Mouse (Mus musculus) forebrain, embryonic 14.5 days (tissue): ENCODE measurements at regions not wholly inside any gene's neighbourhood (a gene's known extent, or its start where the extent isn't known, plus 50 kb on each side); places are given as distances from the start of the nearest gene placed in this dataset.

ENCODE experiments used
- ATAC-seq: fragments of 200-750 bp; cut with Nextera tagmentation; 2 replicates; pipeline ENCODE4 v1.8.0; 2017; ENCODE audit warnings: mild to moderate bottlenecking, moderate library complexity
- DNase-seq: peaks from one replicate; pipeline ENCODE4 v3.0.0-alpha.2; 2015; ENCODE audit warnings: low spot score
- H3K27ac ChIP-seq: fragments of 300-500 bp; sonication (generic); 2 replicates; pipeline ENCODE4 v1.5.1; 2014; ENCODE audit warnings: low read depth, mild to moderate bottlenecking, control low read depth, low read length, moderate library complexity
- H3K27me3 ChIP-seq: fragments of 300-500 bp; sonication (generic); replicated peaks from 2 replicates; pipeline ENCODE4 v1.6.1; 2014; ENCODE audit warnings: low read length, control low read depth, mixed read lengths; ENCODE audit not compliant: control insufficient read depth, insufficient read depth
- H3K36me3 ChIP-seq: fragments of 300-500 bp; sonication (generic); 2 replicates; pipeline ENCODE4 v1.6.1; 2014; ENCODE audit warnings: low read length, control low read depth; ENCODE audit not compliant: control insufficient read depth, insufficient read depth
- H3K4me1 ChIP-seq: fragments of 300-500 bp; sonication (generic); 2 replicates; pipeline ENCODE4 v1.6.1; 2014; ENCODE audit warnings: antibody characterized with exemption, low read length, control low read depth; ENCODE audit not compliant: control insufficient read depth, insufficient read depth
- H3K4me2 ChIP-seq: fragments of 300-500 bp; sonication (generic); 2 replicates; pipeline ENCODE4 v1.6.1; 2014; ENCODE audit warnings: mild to moderate bottlenecking, control low read depth, low read length
- H3K4me3 ChIP-seq: fragments of 300-500 bp; sonication (generic); 2 replicates; pipeline ENCODE4 v1.5.1; 2014; ENCODE audit warnings: low read depth, low read length, control low read depth
- H3K9ac ChIP-seq: fragments of 300-500 bp; sonication (generic); 2 replicates; pipeline ENCODE4 v1.6.1; 2014; ENCODE audit warnings: mild to moderate bottlenecking, low read length, control low read depth, moderate library complexity
- H3K9me3 ChIP-seq: fragments of 300-500 bp; sonication (generic); replicated peaks from 2 replicates; pipeline ENCODE4 v1.6.1; 2016; ENCODE audit warnings: low read length, control low read depth, mixed read lengths; ENCODE audit not compliant: control insufficient read depth
- WGBS: fragments of 180-500 bp; shearing (Covaris S2); extraction: QIAGEN DNeasy Blood & Tissue Kit; methylation state at CpG from one replicate; pipeline ENCODE4 v1.1.7; 2014; 5-methylcytosine and 5-hydroxymethylcytosine counted together

DNA sequence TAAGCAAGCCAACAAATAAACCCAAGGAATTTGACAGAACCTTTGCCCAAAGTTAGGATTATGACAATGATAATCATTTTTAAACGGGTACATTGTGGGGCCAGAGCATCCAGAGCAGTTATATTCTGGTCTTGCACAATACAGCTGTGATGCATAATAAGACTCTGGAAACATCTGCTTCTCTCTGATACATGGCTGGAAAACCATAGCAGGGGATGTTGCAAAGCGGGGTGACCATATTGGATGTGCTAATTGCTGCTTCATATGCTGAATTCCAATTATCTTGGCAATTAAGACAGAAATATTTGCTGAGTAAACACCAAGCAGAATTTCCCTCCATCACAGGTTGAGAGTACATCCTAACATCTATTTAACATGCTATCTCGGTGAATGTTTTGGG lies 70.5 kb upstream of the Csl start:
- 80% methylated on average over 3 of the region's 3 CpGs for WGBS
- H3K4me2 ChIP-seq: no peak overlapping the region
- ATAC-seq (peak; percentile 81; the same call in 1 of the 2 replicates), DNase-seq (peak; percentile 43)
- no peak overlapping the region for H3K9ac ChIP-seq
- H3K36me3 ChIP-seq: no peaks in the 10 kb centered on the region
- H3K9me3 ChIP-seq: no peaks in the 10 kb centered on the region
- 0 out of 2 replicates have a peak, but pooled peaks cover 2% of the 10 kb centered on the region for H3K4me1 ChIP-seq
- H3K27me3 ChIP-seq: no peaks in the 10 kb centered on the region
- H3K27ac ChIP-seq: no peak overlapping the region
- no peak overlapping the region for H3K4me3 ChIP-seq

DNA sequence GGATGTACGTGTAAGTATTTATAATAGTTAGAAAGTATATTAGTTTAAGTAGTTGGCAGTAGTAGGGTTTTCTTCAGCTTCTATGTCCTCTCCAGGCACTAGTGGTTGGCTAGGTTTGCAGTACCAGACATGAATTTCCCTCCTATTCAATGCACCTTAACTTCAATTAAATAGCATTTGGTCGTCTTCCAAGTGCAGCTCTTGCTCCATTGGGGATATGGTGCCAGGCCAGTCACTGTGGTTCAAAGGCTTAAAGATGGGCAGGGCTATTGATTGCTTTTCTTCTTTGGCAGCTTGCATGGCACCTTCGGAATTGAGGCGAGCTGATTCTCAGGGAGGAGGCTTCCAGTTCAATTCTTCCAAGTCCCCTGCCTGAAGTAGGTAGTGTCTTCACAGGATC lies 68.0 kb upstream of the Csl start:
- no peak for ATAC-seq
- Histone ChIP-seq H3K4me2 (no peak overlapping the region), H3K4me3 (no peak overlapping the region), H3K9me3 (no peaks in the 10 kb centered on the region), H3K9ac (no peak overlapping the region), H3K27ac (no peak overlapping the region), H3K27me3 (no peaks in the 10 kb centered on the region), H3K36me3 (no peaks in the 10 kb centered on the region), H3K4me1 (no peaks in the 10 kb centered on the region)
- peak; percentile 13 for DNase-seq
- WGBS: 63% methylated on average over 4 of the region's 4 CpGs

GRCm38 (mm10) chr10:99825881-99826280 lies 66.4 kb upstream of the Csl start:
- Histone ChIP-seq H3K36me3 (no peaks in the 10 kb centered on the region), H3K4me2 (no peak overlapping the region), H3K9me3 (no peaks in the 10 kb centered on the region), H3K27ac (no peak overlapping the region), H3K27me3 (no peaks in the 10 kb centered on the region), H3K9ac (no peak overlapping the region), H3K4me1 (no peaks in the 10 kb centered on the region), H3K4me3 (no peak overlapping the region)
- no peak for ATAC-seq
- no peak for DNase-seq
- WGBS: 81% methylated on average over 4 of the region's 4 CpGs

GRCm38 (mm10) chr10:99812069-99812650 lies 52.7 kb upstream of the Csl start:
- Histone ChIP-seq H3K9ac (no peak overlapping the region), H3K4me2 (no peak overlapping the region), H3K9me3 (no peaks in the 10 kb centered on the region), H3K4me1 (no peaks in the 10 kb centered on the region), H3K4me3 (no peak overlapping the region), H3K36me3 (no peaks in the 10 kb centered on the region), H3K27me3 (no peaks in the 10 kb centered on the region), H3K27ac (no peak overlapping the region)
- ATAC-seq (no peak), DNase-seq (no peak)
- WGBS: 84% methylated on average over 7 of the region's 7 CpGs

- Histone ChIP-seq H3K4me3 (no peak overlapping the region), H3K27me3 (no peaks in the 10 kb centered on the region), H3K9me3 (no peaks in the 10 kb centered on the region), H3K9ac (no peak overlapping the region), H3K4me2 (no peak overlapping the region), H3K27ac (no peak overlapping the region), H3K4me1 (no peaks in the 10 kb centered on the region), H3K36me3 (no peaks in the 10 kb centered on the region)
- 100% methylated on average over 1 of the region's 1 CpGs for WGBS
- ATAC-seq (no peak), DNase-seq (no peak)
These were observed 52.0 kb upstream of the Csl start for GRCm38 (mm10) chr10:99811430-99811829.
